Mouse (Mus musculus): ENCODE results near the gene Pigp. TPM values are rescaled to one million over a fixed set of nuclear protein-coding genes. Genes with fewer than 3 reads are reported as not detected.
"Not testable (repeated sequence)": the region's sequence is repeated elsewhere in the genome, so short reads cannot be mapped to it uniquely, and the experiment has no call there.

Pigp gene
- total RNA-seq, 1 experiment from 2014 or later: 110 TPM

GRCm38 (mm10) chr16:94358091-94358490 is 13.6 kb downstream of the Pigp start:
- no peak for DNase-seq

DNA sequence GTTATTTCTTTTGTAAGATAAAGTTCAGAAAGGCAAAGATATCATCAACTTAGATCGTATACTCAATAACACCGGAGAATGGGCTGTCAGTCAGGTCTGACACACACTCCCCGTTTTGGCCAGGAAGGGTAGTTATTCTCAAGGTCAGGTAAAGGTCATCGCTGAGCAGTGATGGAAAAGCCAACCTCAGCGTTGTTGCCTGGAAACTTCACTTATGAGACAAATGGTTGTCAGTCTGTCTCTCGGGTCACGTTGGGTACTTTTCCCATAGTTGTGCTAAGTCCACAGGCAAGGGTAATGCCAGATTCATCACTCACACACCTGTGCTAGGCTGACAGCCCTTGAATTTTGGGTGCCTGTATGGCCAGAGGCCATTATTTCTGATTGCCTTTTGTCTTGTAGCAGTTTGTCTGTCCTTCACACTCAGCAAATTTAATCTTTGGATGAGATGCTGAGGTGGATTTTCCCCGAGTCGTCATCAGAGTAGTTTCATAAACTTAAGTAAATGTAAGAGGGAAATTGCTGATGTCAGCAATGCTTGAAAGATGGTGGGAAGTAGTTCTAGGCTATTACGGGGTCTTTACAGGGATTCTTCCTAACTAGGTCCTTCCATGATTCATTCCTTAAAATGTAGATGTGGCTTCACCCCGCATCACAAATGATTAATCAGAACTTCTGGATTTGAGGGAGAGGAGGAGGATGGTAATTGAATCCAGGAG is 14.7 kb downstream of the Pigp start:
- no peak for DNase-seq

GRCm38 (mm10) chr16:94356046-94356445 is 15.6 kb downstream of the Pigp start:
- DNase-seq: no peak

DNA sequence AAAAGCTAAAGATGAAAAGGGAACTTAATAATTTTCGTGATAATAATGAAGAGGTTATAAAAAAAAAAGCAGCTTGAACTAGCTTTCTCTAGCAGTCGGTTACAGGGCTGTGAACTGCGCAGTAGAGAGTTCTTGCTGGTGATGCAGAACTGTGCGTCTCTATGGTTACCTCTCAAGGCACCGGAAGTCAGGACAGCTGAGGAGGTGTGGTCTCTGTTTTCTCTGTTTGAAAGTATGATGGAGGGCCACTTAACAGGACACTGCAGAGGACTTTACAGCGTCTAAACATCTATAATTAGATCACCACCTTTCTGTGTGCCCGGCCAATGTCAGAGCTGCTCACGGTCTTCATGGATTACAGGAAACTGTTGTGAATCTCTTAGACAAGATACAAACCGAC is 17.2 kb downstream of the Pigp start:
- no peak for DNase-seq

DNA sequence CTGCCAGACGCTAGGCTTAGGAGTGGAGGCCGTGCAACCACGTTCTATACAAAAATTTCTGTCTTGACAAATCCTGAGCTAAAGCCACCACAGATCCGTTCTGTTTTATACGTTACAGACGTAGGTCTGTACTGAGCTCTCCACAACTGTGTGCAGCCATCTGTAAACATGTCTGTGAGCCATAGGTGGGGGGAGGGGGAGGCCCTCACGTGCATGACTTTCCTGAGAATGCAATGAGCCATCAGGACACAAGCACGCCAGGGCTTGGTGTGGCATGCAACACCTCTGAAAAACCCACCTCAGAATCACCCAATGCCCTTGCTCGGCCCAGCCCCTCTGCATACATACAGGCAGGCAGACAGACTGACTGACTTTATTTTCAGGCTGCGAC is 21.4 kb downstream of the Pigp start:
- DNase-seq: no peak

- no peak for DNase-seq
Observed at GRCm38 (mm10) chr16:94349588-94350286, 21.9 kb downstream of the Pigp start.

DNA sequence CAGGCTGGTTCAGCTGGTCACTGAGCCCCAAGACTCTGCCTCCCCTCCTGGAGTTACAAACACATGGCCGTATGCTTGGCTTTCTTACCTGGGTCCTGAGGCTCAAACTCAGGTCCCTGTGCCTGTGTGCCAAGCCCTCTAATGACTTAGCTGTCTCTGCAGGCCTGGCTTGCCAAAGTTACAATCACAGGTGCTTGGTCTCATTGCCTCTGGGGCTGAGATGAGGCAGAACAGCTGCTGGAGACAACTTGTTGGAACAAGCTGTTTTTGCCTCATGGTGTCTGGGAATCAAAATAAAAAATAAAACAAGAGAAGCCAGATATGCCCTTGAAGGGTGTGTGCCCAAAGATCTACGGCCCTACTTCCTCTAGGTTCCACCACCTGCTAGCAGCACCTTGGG is 22.9 kb downstream of the Pigp start:
- DNase-seq: no peak

- no peak for DNase-seq
Observed at GRCm38 (mm10) chr16:94347080-94347731, 24.4 kb downstream of the Pigp start.

GRCm38 (mm10) chr16:94345733-94346132 is 25.9 kb downstream of the Pigp start:
- no peak for DNase-seq

- DNase-seq: not testable (repeated sequence)
Observed at GRCm38 (mm10) chr16:94339164-94340160, 32.2 kb downstream of the Pigp start.

- no peak for DNase-seq
Observed at GRCm38 (mm10) chr16:94335656-94336055, 36.0 kb downstream of the Pigp start.

- DNase-seq: peak; percentile 73
Observed at GRCm38 (mm10) chr16:94331886-94332252, 39.8 kb downstream of the Pigp start.

GRCm38 (mm10) chr16:94331233-94331885 is 40.3 kb downstream of the Pigp start:
- no peak for DNase-seq

DNA sequence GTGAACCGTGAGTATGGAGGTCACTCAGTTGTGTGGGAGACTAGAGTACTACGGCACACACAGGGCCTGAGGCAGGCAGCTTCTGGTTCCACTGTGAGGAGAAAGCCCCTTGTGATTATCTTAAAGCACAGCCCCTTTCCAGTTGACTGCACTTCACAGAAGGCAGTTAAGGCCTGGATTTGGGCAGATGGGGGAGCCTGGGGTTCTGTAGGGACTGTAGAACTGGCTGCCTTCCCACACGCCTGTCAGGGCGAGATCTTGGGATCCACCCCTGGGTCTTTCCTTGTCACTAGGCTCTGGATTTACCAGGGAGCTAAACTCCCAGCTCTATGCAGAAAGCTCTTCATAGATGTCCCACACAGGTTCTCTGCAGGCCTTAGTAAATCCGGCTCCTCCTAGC is 41.2 kb downstream of the Pigp start:
- no peak for DNase-seq

GRCm38 (mm10) chr16:94328881-94329867 is 42.5 kb downstream of the Pigp start:
- no peak for DNase-seq

DNA sequence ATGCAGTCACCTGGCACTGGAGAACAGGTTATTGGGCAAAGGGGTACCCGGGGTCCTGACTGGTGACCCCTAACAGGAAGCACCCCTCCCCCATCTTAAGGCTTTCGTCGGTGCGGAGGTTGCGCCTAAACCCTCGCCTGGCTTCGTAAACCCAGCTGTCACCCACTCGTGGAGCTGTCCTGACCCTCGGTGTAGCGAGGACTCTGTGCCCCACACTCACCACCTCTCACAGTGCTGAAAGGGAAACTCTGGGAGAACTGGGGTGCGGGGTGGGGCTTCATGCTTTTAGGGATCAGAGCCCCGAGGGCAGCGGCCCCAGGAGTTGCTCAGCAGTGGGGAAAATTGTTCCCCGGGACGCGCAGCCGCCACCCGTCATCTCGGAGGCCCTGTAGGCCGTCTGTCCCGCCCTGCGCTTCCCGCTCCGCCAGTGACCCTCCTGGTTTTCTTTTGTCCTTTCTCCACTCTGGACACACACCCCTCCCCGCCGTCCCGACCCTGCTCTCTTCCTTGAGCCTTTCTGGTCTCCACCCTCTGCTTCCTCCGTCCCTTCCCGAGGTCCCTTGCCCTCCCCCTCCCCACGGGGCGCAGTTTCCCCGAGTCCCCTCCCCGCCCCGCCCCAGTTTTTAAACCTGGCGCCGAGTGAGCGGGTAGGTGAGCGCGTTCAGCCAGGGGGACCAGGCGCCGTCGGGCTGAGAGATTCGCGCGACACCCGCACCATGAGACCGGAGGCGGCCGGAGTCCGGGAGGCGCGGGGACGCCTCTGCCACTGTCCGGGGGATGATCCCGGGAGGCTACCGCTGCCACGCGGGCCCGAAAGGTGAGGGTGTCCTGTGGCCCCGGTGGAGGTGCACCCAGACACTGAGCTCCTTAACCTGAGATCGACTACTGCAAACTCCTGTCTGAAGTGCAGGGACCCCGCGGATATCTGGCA is 43.6 kb downstream of the Pigp start, which contains the start of gene Ripply3:
Ripply3 (plus strand) TSS at position 640 of the 931 bp plus-strand sequence.
- peak; percentile 66 for DNase-seq

DNA sequence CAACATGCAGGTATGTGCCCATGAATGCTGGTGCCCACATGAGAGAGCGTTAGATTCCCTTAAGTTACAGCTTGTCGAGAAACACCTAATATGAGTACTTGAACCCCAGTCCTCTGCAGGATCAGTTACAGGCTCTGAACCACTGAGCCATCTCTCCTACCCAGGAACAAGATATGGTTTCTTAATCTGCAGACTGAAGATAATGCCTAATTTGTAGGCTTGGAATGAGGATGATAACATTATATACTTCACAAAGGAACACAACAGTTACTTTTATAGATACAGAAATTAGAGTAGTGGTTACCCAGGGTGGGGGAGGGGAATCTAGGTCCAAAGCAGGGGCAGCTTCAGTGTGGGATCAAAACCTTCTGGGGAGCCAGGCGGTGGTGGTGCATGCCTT is 45.6 kb downstream of the Pigp start:
- DNase-seq: no peak

DNA sequence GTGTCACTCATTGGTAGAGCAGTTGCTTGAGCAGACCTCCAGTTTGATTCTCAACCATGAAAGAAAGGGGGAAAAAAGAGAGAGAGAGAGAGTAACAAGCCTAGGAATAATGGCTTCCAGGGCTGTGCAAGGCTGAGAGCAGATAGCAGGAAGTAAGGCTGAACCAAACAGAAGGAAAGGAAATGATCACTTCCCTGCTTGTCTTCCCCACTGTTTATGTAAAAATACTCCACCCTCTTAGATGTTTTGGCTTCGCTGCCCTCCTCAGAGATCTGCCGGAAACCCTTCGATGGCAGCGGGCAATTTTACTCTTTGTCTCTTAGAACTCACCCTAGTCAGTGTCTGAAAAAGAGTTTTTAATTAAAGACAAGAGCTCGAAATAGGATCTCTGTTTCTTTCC is 48.0 kb downstream of the Pigp start:
- DNase-seq: no peak

DNA sequence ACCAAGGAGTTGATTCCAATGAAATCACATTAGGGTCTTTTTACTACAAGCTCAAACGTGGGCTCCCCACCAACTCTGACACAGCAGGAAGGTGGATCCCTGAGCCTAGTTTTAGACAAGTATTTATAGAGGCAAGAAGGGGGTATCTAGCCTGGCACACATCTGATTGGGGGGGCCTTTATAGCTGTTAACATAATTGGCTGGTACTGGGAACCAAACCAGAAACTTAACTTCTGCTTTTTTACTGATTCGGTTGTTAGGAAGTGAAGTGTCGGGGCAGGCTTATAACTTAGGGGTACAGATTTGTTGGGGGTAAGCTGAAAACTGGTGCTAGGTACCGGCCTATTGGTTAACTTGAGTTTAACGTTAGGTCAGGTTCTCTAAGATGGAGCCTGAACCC is 51.4 kb downstream of the Pigp start:
- DNase-seq: no peak

All from adrenal gland, postnatal 25 days (tissue).